Mouse (Mus musculus) hindbrain, embryonic 10.5 days (tissue): ENCODE results near the gene Rars. TPM values are rescaled to one million over a fixed set of nuclear protein-coding genes. Genes with fewer than 3 reads are reported as not detected.
A peak's percentile ranks its signal among the peaks of the same experiment; 100 is the strongest.

Source experiments
- DNase-seq: peaks from one replicate; pipeline ENCODE4 v3.0.0-alpha.2; 2017; ENCODE audit warnings: low spot score
- H3K27ac ChIP-seq: fragments of 300-500 bp; sonication (generic); 2 replicates; pipeline ENCODE4 v1.5.1; 2016; ENCODE audit warnings: mild to moderate bottlenecking, moderate library complexity
- H3K27me3 ChIP-seq: fragments of 300-500 bp; sonication (generic); 2 replicates; pipeline ENCODE4 v1.6.1; 2016; ENCODE audit warnings: mild to moderate bottlenecking; ENCODE audit not compliant: poor library complexity, insufficient read depth, severe bottlenecking
- H3K36me3 ChIP-seq: fragments of 300-500 bp; sonication (generic); 2 replicates; pipeline ENCODE4 v1.6.1; 2016; ENCODE audit warnings: mild to moderate bottlenecking, moderate library complexity
- H3K4me1 ChIP-seq: fragments of 300-500 bp; sonication (generic); replicated peaks from 2 replicates; pipeline ENCODE4 v1.6.1; 2016; ENCODE audit warnings: mild to moderate bottlenecking
- H3K4me3 ChIP-seq: fragments of 300-500 bp; sonication (generic); 2 replicates; pipeline ENCODE4 v1.5.1; 2016; ENCODE audit warnings: mild to moderate bottlenecking, moderate library complexity
- H3K9me3 ChIP-seq: fragments of 300-500 bp; sonication (generic); 2 replicates; pipeline ENCODE4 v1.6.1; 2016; ENCODE audit warnings: mild to moderate bottlenecking, moderate library complexity
- WGBS: fragments of 180-500 bp; shearing (Covaris S2); methylation state at CpG from one replicate; pipeline ENCODE4 v1.1.7; 2016; 5-methylcytosine and 5-hydroxymethylcytosine counted together
- polyA plus RNA-seq: library from polyadenylated mRNA; unstranded; fragments of >200 nt; fragmentation: Nextera tagmentation; extraction: Ambion mirVana; gene quantifications from 2 replicates; pipeline ENCODE4 v1.2.1, GENCODE M21; 2016

Rars gene
- 76.4 and 105 TPM in 2 replicates for polyA plus RNA-seq

DNA sequence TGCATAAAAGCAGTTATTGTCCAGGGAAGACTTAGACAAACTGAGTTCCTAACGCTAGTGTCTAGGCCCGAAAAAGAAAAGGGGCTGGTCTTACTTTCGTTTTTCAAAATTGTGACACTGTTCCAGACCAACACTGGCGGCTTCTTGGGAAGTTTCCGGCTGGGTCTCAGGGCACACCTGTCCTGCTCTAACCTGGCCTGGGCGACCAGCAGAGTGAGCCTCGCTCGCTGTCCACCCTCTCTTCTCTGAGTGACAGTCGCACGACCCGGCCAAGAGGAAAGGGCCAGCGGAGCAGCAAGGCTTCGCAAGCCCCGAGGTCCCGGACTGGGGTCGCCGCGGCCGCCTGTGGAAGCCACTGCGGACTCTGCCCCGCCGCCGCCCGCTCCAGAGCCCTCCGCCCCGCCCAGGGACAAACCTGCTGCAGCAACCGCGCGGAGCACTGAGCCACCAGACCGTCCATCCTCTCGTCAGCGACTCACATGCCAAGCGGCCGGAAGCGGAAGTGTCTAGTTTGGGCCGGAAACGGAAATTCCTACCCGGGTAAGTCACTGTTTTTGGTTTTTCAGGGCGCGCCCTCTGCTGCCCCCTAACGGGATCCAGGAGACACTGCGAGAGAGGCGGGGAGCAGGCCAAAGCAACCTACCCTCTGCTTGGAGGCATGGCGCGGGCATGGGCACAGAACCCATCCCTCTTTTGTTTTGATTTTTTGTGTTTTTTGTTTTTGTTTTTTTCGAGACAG, at the start of gene Rars:
Rars (minus strand) TSS at position 485 of the 739 bp plus-strand sequence.
- Histone ChIP-seq H3K4me3 (peak within 1 kb of the TSS; percentile 99), H3K36me3 (peaks cover 41% of the 10 kb centered on the region), H3K27ac (peak within 1 kb of the TSS; percentile 89), H3K9me3 (no peaks in the 10 kb centered on the region), H3K4me1 (peaks cover 33% of the 10 kb centered on the region), H3K27me3 (no peaks in the 10 kb centered on the region)
- WGBS: 2% methylated on average over 46 of the region's 46 CpGs
- DNase-seq: peak; percentile 95

DNA sequence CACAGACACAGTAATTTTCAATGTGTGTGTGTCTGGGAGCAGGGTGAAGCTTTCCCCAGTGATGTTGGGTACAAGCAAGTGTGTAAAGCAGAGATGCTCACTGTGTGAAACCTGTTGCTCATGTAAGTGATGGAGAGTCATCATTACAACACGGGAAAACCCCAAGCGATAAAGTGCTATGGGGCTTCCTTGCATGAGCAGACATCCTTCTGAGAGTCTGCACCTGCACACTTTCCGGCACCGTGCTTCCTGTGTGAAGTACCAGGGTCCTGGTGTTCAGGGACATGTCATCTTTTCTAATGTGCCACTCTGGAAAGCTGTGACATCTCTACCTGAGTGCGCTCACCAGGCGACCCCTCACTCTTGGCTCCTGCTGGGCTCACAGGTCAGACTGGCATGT, 48.5 kb upstream of the Rars start:
- H3K9me3 ChIP-seq: no peaks in the 10 kb centered on the region
- peaks cover 48% of the 10 kb centered on the region for H3K36me3 ChIP-seq
- peaks cover 14% of the 10 kb centered on the region for H3K4me1 ChIP-seq
- WGBS: 95% methylated on average over 6 of the region's 6 CpGs
- no peak overlapping the region for H3K27ac ChIP-seq
- no peak overlapping the region for H3K4me3 ChIP-seq
- DNase-seq: no peak
- no peaks in the 10 kb centered on the region for H3K27me3 ChIP-seq

GRCm38 (mm10) chr11:35878559-35878897, 44.2 kb upstream of the Rars start:
- Histone ChIP-seq H3K4me1 (peaks cover 51% of the 10 kb centered on the region), H3K27ac (peak overlapping the region; percentile 77), H3K4me3 (no peak overlapping the region), H3K9me3 (no peaks in the 10 kb centered on the region), H3K36me3 (peaks cover 47% of the 10 kb centered on the region), H3K27me3 (peaks cover 11% of the 10 kb centered on the region)
- DNase-seq: no peak
- 58% methylated on average over 4 of the region's 4 CpGs for WGBS

DNA sequence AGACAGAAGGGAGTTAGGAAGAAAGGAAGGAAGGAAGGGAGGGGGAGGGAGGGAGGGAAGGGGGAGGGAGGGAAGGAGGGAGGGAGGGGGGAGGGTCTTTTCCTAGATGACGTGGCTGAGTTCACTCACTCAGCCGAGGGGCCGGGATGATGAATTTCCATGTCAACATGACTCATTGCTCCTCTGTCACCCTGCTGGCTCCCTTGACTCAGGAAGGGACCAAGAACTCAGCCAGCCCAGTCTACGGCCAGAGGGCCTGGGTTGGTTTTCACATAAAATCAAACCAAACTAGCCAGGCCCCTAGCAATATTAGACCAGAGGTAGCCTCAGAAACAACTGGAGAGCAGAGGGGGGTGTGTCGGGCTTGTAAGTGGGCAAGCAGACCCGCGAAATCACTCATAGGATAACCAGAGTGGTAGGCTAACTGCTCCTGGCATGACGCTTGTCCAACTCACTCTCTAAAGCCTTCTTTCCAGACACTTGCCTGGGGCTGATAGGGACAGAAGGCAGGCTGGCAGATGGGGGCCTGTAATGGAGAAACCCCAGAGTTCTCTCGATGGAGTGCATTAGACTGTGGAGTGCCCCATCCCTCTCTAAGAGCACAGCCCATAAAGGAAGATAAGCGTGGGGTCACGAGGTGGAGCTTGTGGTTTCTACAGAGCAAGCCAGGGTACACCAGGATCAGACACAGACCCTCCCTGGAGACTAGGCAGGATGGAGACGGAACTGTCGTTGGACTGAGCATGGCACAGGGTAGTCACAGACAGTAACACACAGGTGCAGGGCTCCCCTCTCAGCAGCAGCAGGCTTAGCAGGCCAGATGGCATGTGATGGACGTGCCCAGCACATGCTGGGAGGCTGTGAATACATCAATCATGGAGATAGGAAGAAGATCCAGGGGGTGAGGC, 43.6 kb upstream of the Rars start:
- Histone ChIP-seq H3K27ac (peak overlapping the region; percentile 77), H3K4me1 (peaks cover 54% of the 10 kb centered on the region), H3K4me3 (no peak overlapping the region), H3K9me3 (no peaks in the 10 kb centered on the region), H3K27me3 (peaks cover 11% of the 10 kb centered on the region), H3K36me3 (peaks cover 40% of the 10 kb centered on the region)
- WGBS: 68% methylated on average over 14 of the region's 14 CpGs
- DNase-seq: peak; percentile 26

GRCm38 (mm10) chr11:35873624-35874244, 39.4 kb upstream of the Rars start:
- H3K9me3 ChIP-seq: no peaks in the 10 kb centered on the region
- peaks cover 11% of the 10 kb centered on the region for H3K27me3 ChIP-seq
- peaks cover 50% of the 10 kb centered on the region for H3K4me1 ChIP-seq
- WGBS: 44% methylated on average over 21 of the region's 21 CpGs
- no peak for DNase-seq
- peaks cover 44% of the 10 kb centered on the region for H3K36me3 ChIP-seq
- H3K4me3 ChIP-seq: no peak overlapping the region; the same call in 1 of the 2 replicates
- H3K27ac ChIP-seq: peak overlapping the region; percentile 66

DNA sequence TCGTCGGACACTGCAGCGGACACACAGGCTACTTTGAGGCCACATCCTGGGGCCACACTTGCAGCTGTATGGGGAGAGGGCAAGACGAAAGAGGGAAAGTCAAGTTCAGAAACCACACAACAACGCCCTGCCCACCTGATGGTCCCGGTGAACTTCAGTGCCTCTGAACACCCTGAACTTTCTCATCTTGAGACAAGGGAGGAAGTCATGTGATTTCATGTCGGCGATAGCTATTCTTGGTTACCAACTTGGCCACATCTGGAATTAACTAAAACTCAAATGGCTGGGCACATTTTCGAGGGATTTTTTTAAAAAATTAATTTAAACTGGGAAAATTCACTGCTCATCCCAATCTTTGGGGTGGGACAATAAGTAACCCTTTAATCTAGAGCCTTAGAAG, 36.7 kb upstream of the Rars start:
- Histone ChIP-seq H3K4me1 (peaks cover 39% of the 10 kb centered on the region), H3K36me3 (peaks cover 61% of the 10 kb centered on the region), H3K9me3 (no peaks in the 10 kb centered on the region), H3K27me3 (peaks cover 5% of the 10 kb centered on the region), H3K4me3 (no peak overlapping the region), H3K27ac (no peak overlapping the region)
- 89% methylated on average over 9 of the region's 9 CpGs for WGBS
- no peak for DNase-seq

DNA sequence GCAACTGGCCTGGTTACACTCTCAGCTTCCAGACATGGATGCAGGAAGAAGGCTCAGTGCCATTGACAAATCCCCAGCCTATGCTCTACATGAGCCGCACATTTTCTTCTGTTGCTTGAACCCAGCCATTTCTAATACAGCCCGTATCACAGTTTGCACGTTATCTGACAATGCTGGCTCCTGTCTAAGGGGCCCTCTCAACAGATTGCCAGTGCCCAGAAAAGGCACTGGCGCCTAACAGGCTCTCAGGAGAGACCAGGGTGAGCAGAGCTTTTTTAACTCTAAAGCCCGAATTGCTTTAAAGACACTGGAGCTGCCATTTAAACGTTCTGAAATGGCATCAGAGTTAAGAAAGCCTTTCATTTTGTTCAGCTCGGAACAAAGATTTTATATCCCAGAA, 31.8 kb upstream of the Rars start:
- Histone ChIP-seq H3K9me3 (no peaks in the 10 kb centered on the region), H3K27me3 (no peaks in the 10 kb centered on the region), H3K4me1 (peaks cover 39% of the 10 kb centered on the region), H3K4me3 (no peak overlapping the region), H3K27ac (peak overlapping the region; percentile 91), H3K36me3 (peaks cover 52% of the 10 kb centered on the region)
- no peak for DNase-seq
- WGBS: 76% methylated on average over 7 of the region's 7 CpGs

GRCm38 (mm10) chr11:35864981-35865604, 30.8 kb upstream of the Rars start:
- WGBS: 20% methylated on average over 9 of the region's 9 CpGs
- peak overlapping the region; percentile 35 for H3K4me3 ChIP-seq
- H3K9me3 ChIP-seq: no peaks in the 10 kb centered on the region
- H3K27me3 ChIP-seq: no peaks in the 10 kb centered on the region
- H3K4me1 ChIP-seq: peaks cover 42% of the 10 kb centered on the region
- peak overlapping the region; percentile 91 for H3K27ac ChIP-seq
- peak; percentile 84 for DNase-seq
- peaks cover 48% of the 10 kb centered on the region for H3K36me3 ChIP-seq

DNA sequence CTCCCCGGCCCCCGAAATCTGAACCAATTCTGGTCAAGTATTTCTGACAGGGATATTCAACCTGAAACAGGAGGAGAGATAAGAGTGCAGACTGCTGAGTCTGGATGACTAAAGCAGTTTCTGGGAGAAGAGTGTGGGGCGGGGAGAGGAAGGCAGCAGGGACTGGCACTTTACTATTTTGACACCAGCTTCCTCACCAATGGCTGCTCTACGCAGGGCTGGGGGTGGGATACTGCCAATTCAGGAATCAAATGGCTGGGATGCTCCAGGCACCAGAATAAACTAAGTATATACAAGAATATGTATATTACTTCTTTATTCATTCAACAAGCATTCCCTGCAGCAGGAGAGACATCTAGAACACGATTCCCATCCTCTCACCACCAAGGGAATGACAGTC, 29.3 kb upstream of the Rars start:
- Histone ChIP-seq H3K4me3 (no peak overlapping the region), H3K27ac (peak overlapping the region; percentile 91), H3K36me3 (peaks cover 44% of the 10 kb centered on the region), H3K4me1 (peaks cover 48% of the 10 kb centered on the region), H3K27me3 (no peaks in the 10 kb centered on the region), H3K9me3 (no peaks in the 10 kb centered on the region)
- 89% methylated on average over 5 of the region's 5 CpGs for WGBS
- no peak for DNase-seq

GRCm38 (mm10) chr11:35857395-35858067, 23.2 kb upstream of the Rars start:
- Histone ChIP-seq H3K27me3 (no peaks in the 10 kb centered on the region), H3K9me3 (peaks cover 6% of the 10 kb centered on the region; the same call in 1 of the 2 replicates), H3K27ac (peak overlapping the region; percentile 89), H3K36me3 (peaks cover 50% of the 10 kb centered on the region), H3K4me1 (peaks cover 44% of the 10 kb centered on the region), H3K4me3 (no peak overlapping the region)
- DNase-seq: no peak
- 80% methylated on average over 12 of the region's 12 CpGs for WGBS

DNA sequence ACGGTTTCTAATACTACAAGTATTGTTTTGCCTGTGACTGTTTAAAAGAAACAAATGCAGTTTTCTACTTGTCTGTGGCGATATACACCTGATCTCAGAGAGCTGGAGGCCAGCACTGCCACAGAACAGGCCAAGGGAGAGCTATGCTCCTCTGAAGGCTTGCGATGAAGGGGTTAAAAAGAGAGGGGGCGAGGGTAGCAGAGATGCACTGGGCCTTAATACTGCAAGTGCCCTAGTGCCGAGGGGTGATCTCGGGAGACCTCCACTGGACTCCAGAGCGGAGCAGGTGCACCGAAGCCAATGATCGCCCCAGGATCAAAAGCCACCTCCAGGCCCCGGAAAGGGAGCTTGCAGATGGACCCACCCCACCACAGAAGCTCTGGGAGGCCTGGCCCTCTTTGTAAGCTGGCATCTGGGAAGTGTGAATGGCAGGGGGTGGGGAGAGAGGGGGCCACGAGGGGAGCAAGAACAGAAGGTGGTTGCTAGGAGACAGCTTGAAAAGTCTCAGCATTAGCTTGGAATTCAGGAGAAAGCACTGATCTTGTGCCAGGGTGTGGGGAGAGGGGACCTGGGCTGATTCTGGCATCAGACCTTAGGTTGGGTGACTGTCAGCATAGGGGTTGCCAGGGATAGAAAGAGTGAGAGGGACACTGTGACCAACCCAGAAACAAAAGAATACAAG, 22.2 kb upstream of the Rars start:
- Histone ChIP-seq H3K4me1 (peaks cover 44% of the 10 kb centered on the region), H3K4me3 (peak overlapping the region; percentile 7; the same call in 1 of the 2 replicates), H3K36me3 (peaks cover 56% of the 10 kb centered on the region), H3K9me3 (peaks cover 6% of the 10 kb centered on the region; the same call in 1 of the 2 replicates), H3K27ac (peak overlapping the region; percentile 89), H3K27me3 (no peaks in the 10 kb centered on the region)
- DNase-seq: peak; percentile 81
- 30% methylated on average over 11 of the region's 11 CpGs for WGBS
